Mouse (Mus musculus): ENCODE results near the gene Vat1. TPM values are rescaled to one million over a fixed set of nuclear protein-coding genes. Genes with fewer than 3 reads are reported as not detected.

The Vat1 gene
- total RNA-seq, 2 experiments from 2014 or later, result 31.8 to 33.0 TPM

- no peak for DNase-seq
These were observed 50.7 kb downstream of the Vat1 start for GRCm38 (mm10) chr11:101415306-101415705.

More at GRCm38 (mm10) chr11:101415306-101415705, 50.7 kb downstream of the Vat1 start:
- intact Hi-C loops (cut with DNase I), result no loop called here

Small RNA genes lying within 50 kb of the gene (microRNA-seq; reads per million reads assigned to microRNA genes)
- gene Mir6929, result 0.12 to 5.1 reads per million in 2 experiments

Other genes with a start within 250 kb of the Vat1 start
- 10 to 100 TPM; 24.0 to 27.5 TPM for gene Ezh1, start 239.8 kb downstream of the Vat1 start, total RNA-seq (2021)
- gene Ramp2, start 220.2 kb downstream of the Vat1 start, total RNA-seq (2021), result 100 to 1,000 TPM; 149 to 167 TPM
- 10 to 100 TPM; 76.4 to 81.0 TPM for gene Vps25, start 212.5 kb downstream of the Vat1 start, total RNA-seq (2021)
- 10 to 100 TPM in 1 of 2 experiments, 1 to 10 TPM in 1; 7.0 to 11.7 TPM for gene Wnk4, start 205.7 kb downstream of the Vat1 start, total RNA-seq (2021)
- gene Cntd1, start 187.2 kb downstream of the Vat1 start, total RNA-seq (2021), result under 1 TPM; 0.24 to 0.39 TPM
- gene Coa3, start 187.1 kb downstream of the Vat1 start, total RNA-seq (2021), result 10 to 100 TPM; 84.0 to 89.7 TPM
- gene Becn1, start 163.9 kb downstream of the Vat1 start, total RNA-seq (2021), result 10 to 100 TPM; 90.0 to 96.3 TPM
- gene Psme3, start 150.0 kb downstream of the Vat1 start, total RNA-seq (2021), result 10 to 100 TPM; 80.9 to 96.0 TPM
- 1 to 10 TPM; 3.1 to 3.2 TPM for gene Aoc2, start 141.2 kb downstream of the Vat1 start, total RNA-seq (2021)
- 10 to 100 TPM; 36.9 to 42.0 TPM for gene Aoc3, start 135.6 kb downstream of the Vat1 start, total RNA-seq (2021)
- not detected for gene G6pc, start 98.7 kb downstream of the Vat1 start, total RNA-seq (2021)
- 10 to 100 TPM; 14.2 to 21.3 TPM for gene Aarsd1, start 48.6 kb downstream of the Vat1 start, total RNA-seq (2021)
- 10 to 100 TPM in 1 of 2 experiments, 1 to 10 TPM in 1; 3.2 to 11.2 TPM for gene Gm27029, start 41.4 kb downstream of the Vat1 start, total RNA-seq (2021)
- gene Rundc1, start 41.1 kb downstream of the Vat1 start, total RNA-seq (2021), result 10 to 100 TPM; 10.8 to 11.1 TPM
- 10 to 100 TPM; 60.2 to 61.2 TPM for gene Ptges3l, start 40.9 kb downstream of the Vat1 start, total RNA-seq (2021)
- gene Rpl27, start 23.9 kb downstream of the Vat1 start, total RNA-seq (2021), result 10 to 100 TPM; 49.7 to 52.9 TPM
- gene Ifi35, start 17.8 kb downstream of the Vat1 start, total RNA-seq (2021), result 10 to 100 TPM; 12.2 TPM
- gene Rnd2, start 1.2 kb downstream of the Vat1 start, total RNA-seq (2021), result 1 to 10 TPM; 5.9 to 6.7 TPM
- gene Brca1, start 85.7 kb upstream of the Vat1 start, total RNA-seq (2021), result 1 to 10 TPM; 1.2 to 1.7 TPM
- 100 to 1,000 TPM in 1 of 2 experiments, 10 to 100 TPM in 1; 98.4 to 103 TPM for gene Nbr1, start 85.9 kb upstream of the Vat1 start, total RNA-seq (2021)
- gene Tmem106a, start 116.0 kb upstream of the Vat1 start, total RNA-seq (2021), result 1 to 10 TPM; 3.0 to 3.2 TPM
- gene Gm11634, start 133.0 kb upstream of the Vat1 start, total RNA-seq (2021), result not detected
- 10 to 100 TPM; 32.1 to 35.6 TPM for gene Rdm1, start 161.0 kb upstream of the Vat1 start, total RNA-seq (2021)
- gene Arl4d, start 199.3 kb upstream of the Vat1 start, total RNA-seq (2021), result 10 to 100 TPM; 28.6 to 29.6 TPM